Mouse (Mus musculus): ENCODE data around the gene Krt78. TPM values are rescaled to one million over a fixed set of nuclear protein-coding genes. Genes with fewer than 3 reads are reported as not detected.

Krt78 gene
- polyA plus RNA-seq, 1 experiment: 0.94 TPM

DNA sequence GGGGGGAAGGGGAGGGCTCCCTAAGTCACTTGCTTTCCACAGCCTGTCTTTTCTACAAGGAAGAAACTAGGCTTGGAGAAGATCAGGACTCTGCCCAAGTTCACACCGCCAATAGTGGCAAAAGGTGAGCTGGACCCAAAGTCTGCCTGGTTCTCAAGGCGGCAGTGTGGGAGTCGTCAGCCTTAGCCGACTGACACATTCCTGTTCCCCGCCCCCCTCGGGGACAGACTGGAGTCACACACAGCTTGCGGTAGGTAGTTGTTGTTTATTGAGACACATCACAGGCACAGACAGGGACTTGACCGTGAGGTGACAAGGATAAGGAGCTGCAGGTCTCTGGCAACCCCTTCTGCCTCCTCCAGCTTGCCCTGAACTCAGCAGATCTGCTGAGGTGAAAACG lies 25.0 kb downstream of the Krt78 start:
- 34% methylated on average over 9 of the region's 9 CpGs for WGBS
- peaks cover 5% of the 10 kb centered on the region; the same call in 1 of the 2 replicates for H3K27me3 ChIP-seq (ENCODE audit: control insufficient read depth, insufficient read depth, low read length)
- H3K27ac ChIP-seq (ENCODE audit: control insufficient read depth, insufficient read depth, low read length): no peak overlapping the region
- no peak overlapping the region for H3K4me3 ChIP-seq (ENCODE audit: control insufficient read depth, insufficient read depth, low read length)
- no peaks in the 10 kb centered on the region for H3K36me3 ChIP-seq (ENCODE audit: control insufficient read depth, insufficient read depth, low read length)
- TF ChIP-seq POLR2A (IDR thresholded peaks at IDR 0.05; ENCODE audit: control insufficient read depth, extremely low read depth, insufficient read depth, low read length, poor library complexity) (no peak), CTCF (IDR thresholded peaks at IDR 0.05; ENCODE audit: borderline replicate concordance, control insufficient read depth, extremely low read depth, insufficient read depth, low read length, poor library complexity) (no peak)
- DNase-seq: no peak
- H3K4me1 ChIP-seq (replicated peaks; ENCODE audit: control insufficient read depth, insufficient read depth, low read length): no peaks in the 10 kb centered on the region

DNA sequence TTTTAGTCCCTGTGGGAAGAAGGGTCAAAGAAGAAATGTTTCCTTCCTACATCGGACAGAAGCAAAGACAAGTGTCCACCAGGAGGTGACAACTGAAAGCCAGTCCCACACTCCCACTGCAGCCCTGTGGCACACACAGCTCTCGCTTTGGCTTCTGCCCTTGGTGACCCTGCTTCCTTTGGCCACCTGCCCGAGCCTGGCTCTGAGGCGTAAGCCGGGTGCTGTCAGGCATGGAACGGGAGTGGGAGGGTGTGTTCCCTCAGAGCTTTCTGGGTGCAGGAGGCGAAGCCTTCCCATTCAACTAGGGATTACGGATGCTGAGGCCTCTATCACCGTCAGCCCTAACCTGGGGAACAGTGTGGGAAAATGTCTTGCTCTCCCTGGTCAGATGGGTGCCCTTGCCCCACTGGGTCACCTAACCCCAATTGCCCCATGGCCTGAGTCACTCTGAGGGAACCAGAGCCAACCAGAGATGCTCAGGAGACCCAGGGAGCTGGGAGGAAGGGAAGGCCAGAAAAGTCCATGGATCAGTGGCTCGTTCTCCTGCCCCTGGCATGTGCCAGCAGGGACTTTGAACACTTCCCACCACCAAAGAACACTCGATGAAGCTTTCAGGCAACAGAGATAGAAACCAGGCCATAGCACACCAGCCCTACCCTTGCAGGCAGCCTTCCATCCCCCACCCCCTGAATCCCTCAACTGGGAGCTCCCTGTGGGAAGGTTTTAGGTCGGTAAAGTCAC lies 26.6 kb downstream of the Krt78 start:
- Histone ChIP-seq H3K27ac (ENCODE audit: control insufficient read depth, insufficient read depth, low read length) (no peak overlapping the region), H3K27me3 (ENCODE audit: control insufficient read depth, insufficient read depth, low read length) (peaks cover 5% of the 10 kb centered on the region; the same call in 1 of the 2 replicates), H3K4me1 (replicated peaks; ENCODE audit: control insufficient read depth, insufficient read depth, low read length) (no peaks in the 10 kb centered on the region), H3K36me3 (ENCODE audit: control insufficient read depth, insufficient read depth, low read length) (no peaks in the 10 kb centered on the region), H3K4me3 (ENCODE audit: control insufficient read depth, insufficient read depth, low read length) (no peak overlapping the region)
- DNase-seq: no peak
- TF ChIP-seq POLR2A (IDR thresholded peaks at IDR 0.05; ENCODE audit: control insufficient read depth, extremely low read depth, insufficient read depth, low read length, poor library complexity) (no peak), CTCF (IDR thresholded peaks at IDR 0.05; ENCODE audit: borderline replicate concordance, control insufficient read depth, extremely low read depth, insufficient read depth, low read length, poor library complexity) (no peak)
- WGBS: 80% methylated on average over 12 of the region's 12 CpGs

DNA sequence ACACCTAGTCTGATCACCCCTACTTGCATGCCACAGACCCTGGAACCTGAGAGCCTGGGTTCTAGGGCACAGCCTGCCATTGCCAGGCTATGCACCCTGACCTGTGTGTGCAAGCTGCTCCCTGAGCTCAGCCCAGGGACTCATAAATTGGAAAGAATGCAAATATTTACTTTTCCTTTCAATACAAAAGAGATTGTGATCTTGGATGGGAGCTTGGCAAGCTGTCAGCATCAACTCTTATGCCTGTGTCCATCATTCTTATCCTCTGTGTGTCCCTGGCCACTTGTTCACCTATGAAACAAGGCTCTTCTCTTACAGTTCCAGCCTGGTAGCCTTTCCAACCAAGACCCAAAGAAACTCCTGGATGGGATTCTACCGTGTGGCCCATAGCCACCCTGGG lies 29.0 kb downstream of the Krt78 start:
- DNase-seq: no peak
- H3K36me3 ChIP-seq (ENCODE audit: control insufficient read depth, insufficient read depth, low read length): no peaks in the 10 kb centered on the region
- no peak overlapping the region for H3K27ac ChIP-seq (ENCODE audit: control insufficient read depth, insufficient read depth, low read length)
- no peak overlapping the region for H3K4me3 ChIP-seq (ENCODE audit: control insufficient read depth, insufficient read depth, low read length)
- TF ChIP-seq CTCF (IDR thresholded peaks at IDR 0.05; ENCODE audit: borderline replicate concordance, control insufficient read depth, extremely low read depth, insufficient read depth, low read length, poor library complexity) (no peak), POLR2A (IDR thresholded peaks at IDR 0.05; ENCODE audit: control insufficient read depth, extremely low read depth, insufficient read depth, low read length, poor library complexity) (no peak)
- 93% methylated on average over 1 of the region's 1 CpGs for WGBS
- H3K27me3 ChIP-seq (ENCODE audit: control insufficient read depth, insufficient read depth, low read length): peaks cover 5% of the 10 kb centered on the region; the same call in 1 of the 2 replicates
- no peaks in the 10 kb centered on the region for H3K4me1 ChIP-seq (replicated peaks; ENCODE audit: control insufficient read depth, insufficient read depth, low read length)

DNA sequence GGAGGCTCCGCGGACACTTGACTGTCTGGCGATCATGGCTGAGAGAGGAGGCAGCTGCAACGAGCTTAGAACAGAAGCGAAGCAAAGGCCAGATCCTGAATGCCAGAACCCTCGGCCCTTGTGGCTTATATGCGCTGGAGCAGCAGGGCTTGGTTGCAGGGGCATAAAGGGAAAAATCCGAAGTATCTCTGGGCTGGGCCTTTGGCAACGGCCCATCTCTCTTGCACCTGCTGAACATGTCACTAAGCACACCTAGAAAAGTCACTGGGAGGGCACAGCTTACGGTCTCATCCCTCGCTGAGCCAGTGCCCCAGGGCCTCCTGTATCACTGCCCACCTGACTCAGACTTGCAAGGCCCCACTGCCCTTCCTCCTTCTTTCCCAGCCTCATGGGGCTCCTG lies 29.5 kb downstream of the Krt78 start, which contains the start of gene Krt4:
Krt4 (minus strand) TSS at position 101 of the 400 bp plus-strand sequence.
- Histone ChIP-seq H3K4me1 (replicated peaks; ENCODE audit: control insufficient read depth, insufficient read depth, low read length) (no peaks in the 10 kb centered on the region), H3K4me3 (ENCODE audit: control insufficient read depth, insufficient read depth, low read length) (no peak within 1 kb of the TSS), H3K27me3 (ENCODE audit: control insufficient read depth, insufficient read depth, low read length) (peaks cover under 1% of the 10 kb centered on the region; the same call in 1 of the 2 replicates), H3K27ac (ENCODE audit: control insufficient read depth, insufficient read depth, low read length) (no peak within 1 kb of the TSS), H3K36me3 (ENCODE audit: control insufficient read depth, insufficient read depth, low read length) (no peaks in the 10 kb centered on the region)
- no peak for TF ChIP-seq POLR2A (IDR thresholded peaks at IDR 0.05; ENCODE audit: control insufficient read depth, extremely low read depth, insufficient read depth, low read length, poor library complexity)
- no peak for DNase-seq
- WGBS: 86% methylated on average over 11 of the region's 11 CpGs

DNA sequence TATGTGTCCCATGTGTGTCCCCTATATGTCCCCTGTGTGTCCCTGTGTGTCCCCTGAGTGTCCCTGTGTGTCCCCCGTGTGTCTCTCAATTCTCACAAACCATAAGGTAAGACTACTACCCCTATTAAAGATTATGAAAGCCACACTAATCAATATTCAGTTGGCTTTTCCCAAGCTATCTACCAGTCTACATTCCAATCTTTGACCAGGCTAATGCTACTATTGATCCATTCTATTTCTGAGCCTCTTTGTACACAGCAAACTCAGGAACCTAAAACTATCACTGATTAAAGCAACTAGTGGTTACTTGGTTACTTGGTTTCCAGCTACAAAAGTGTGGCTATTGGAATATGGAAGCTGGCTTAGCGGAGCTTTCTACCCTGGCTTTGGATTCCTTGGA lies 31.8 kb downstream of the Krt78 start:
- TF ChIP-seq CTCF (IDR thresholded peaks at IDR 0.05; ENCODE audit: borderline replicate concordance, control insufficient read depth, extremely low read depth, insufficient read depth, low read length, poor library complexity) (no peak), POLR2A (IDR thresholded peaks at IDR 0.05; ENCODE audit: control insufficient read depth, extremely low read depth, insufficient read depth, low read length, poor library complexity) (no peak)
- WGBS: 90% methylated on average over 2 of the region's 2 CpGs

DNA sequence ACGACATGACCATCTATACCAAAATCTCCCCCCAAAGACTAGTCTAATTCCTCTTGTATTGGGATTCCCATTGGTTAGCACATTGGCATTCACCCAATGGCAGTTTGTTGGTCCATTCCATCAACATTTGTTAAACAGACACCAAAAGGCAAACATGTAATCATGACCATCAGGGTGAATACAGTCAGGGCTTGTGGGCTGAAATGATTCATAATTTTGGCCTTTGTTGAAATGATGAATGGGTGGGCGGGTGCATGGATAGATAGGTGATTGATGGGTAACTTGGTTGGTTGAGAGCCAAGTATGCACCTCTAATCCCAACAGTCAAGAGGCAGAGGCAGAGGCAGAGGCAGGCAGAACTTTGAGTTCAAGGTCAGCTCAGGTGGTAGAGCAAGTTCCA lies 38.0 kb downstream of the Krt78 start:
- no peak for DNase-seq
- TF ChIP-seq CTCF (IDR thresholded peaks at IDR 0.05; ENCODE audit: borderline replicate concordance, control insufficient read depth, extremely low read depth, insufficient read depth, low read length, poor library complexity): no peak
- no peak for TF ChIP-seq POLR2A (IDR thresholded peaks at IDR 0.05; ENCODE audit: control insufficient read depth, extremely low read depth, insufficient read depth, low read length, poor library complexity)
- no peaks in the 10 kb centered on the region for H3K36me3 ChIP-seq (ENCODE audit: control insufficient read depth, insufficient read depth, low read length)
- H3K4me1 ChIP-seq (replicated peaks; ENCODE audit: control insufficient read depth, insufficient read depth, low read length): no peaks in the 10 kb centered on the region
- no peak overlapping the region for H3K27ac ChIP-seq (ENCODE audit: control insufficient read depth, insufficient read depth, low read length)
- WGBS: 78% methylated on average over 2 of the region's 2 CpGs
- no peaks in the 10 kb centered on the region for H3K27me3 ChIP-seq (ENCODE audit: control insufficient read depth, insufficient read depth, low read length)
- H3K4me3 ChIP-seq (ENCODE audit: control insufficient read depth, insufficient read depth, low read length): no peak overlapping the region

More for the DNA sequence above, 31.8 kb downstream of the Krt78 start:
- Histone ChIP-seq H3K4me3 (ENCODE audit: control insufficient read depth, insufficient read depth, low read length) (no peak overlapping the region), H3K27ac (ENCODE audit: control insufficient read depth, insufficient read depth, low read length) (no peak overlapping the region), H3K4me1 (replicated peaks; ENCODE audit: control insufficient read depth, insufficient read depth, low read length) (no peaks in the 10 kb centered on the region), H3K36me3 (ENCODE audit: control insufficient read depth, insufficient read depth, low read length) (no peaks in the 10 kb centered on the region), H3K27me3 (ENCODE audit: control insufficient read depth, insufficient read depth, low read length) (no peaks in the 10 kb centered on the region)
- DNase-seq: no peak

Measured in thymus, adult 2 months (tissue).